Mouse (Mus musculus) CD4-positive naive resting alpha-beta T cell, adult 76 days (primary cell): ENCODE measurements around the gene Gm28490. TPM values are rescaled to one million over a fixed set of nuclear protein-coding genes. Genes with fewer than 3 reads are reported as not detected.

Experiments used
- total RNA-seq: library from RNA; stranded (reverse); gene quantifications from one replicate; pipeline ENCODE4 v1.2.4, GENCODE M21; 2023

The Gm28490 gene
- total RNA-seq: not detected

DNA sequence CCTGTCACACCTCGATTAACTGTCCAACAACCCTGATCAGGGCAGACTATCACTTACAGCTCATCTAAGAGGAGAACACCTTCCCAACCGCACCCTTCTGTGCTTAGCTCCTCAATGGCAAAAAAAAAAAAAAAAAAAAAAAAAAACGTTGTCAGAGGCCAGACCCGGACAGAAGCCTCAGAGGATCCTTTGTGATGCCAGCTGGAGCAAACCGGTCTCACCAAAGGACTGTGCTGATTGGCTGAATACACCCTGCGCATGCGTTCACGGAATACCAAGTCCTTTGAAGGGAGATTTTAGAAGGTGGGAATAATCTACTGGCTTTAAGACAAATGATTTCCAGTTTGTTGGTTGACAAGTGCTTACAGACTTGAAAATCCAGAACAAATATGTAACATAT is at the start of gene Gm28490:
Gene Gm28490 (minus strand): TSS at position 101 of the 400 bp plus-strand sequence.

